Mouse (Mus musculus): Measurements from ENCODE around the gene Stat2. TPM values are rescaled to one million over a fixed set of nuclear protein-coding genes. Genes with fewer than 3 reads are reported as not detected.
"Not testable (repeated sequence)": the region's sequence is repeated elsewhere in the genome, so short reads cannot be mapped to it uniquely, and the experiment has no call there.

The Stat2 gene
- polyA plus RNA-seq, 1 experiment from 2014 or later, result 5.7 TPM

GRCm38 (mm10) chr10:128259946-128260345, 10.4 kb upstream of the Stat2 start:
- H3K4me3 ChIP-seq (replicated peaks), result no peak overlapping the region
- H3K4me1 ChIP-seq (replicated peaks), result peaks cover 4% of the 10 kb centered on the region; the same call in 1 of the 2 replicates
- DNase-seq (no peak), ATAC-seq (ENCODE audit: low read depth) (no peak)
- no peak overlapping the region for H3K27ac ChIP-seq
- WGBS (ENCODE audit: insufficient replicate concordance), result 59% methylated on average over 5 of the region's 5 CpGs
- H3K9ac ChIP-seq, result no peak overlapping the region
- H3K9me3 ChIP-seq (replicated peaks), result no peaks in the 10 kb centered on the region
- H3K4me2 ChIP-seq, result no peak overlapping the region
- no peaks in the 10 kb centered on the region for H3K36me3 ChIP-seq
- H3K27me3 ChIP-seq, result no peaks in the 10 kb centered on the region

- H3K4me2 ChIP-seq; H3K27me3 ChIP-seq; H3K27ac ChIP-seq; H3K9me3 ChIP-seq (replicated peaks); H3K4me3 ChIP-seq (replicated peaks); H3K36me3 ChIP-seq; DNase-seq; H3K4me1 ChIP-seq (replicated peaks); ATAC-seq (ENCODE audit: low read depth); H3K9ac ChIP-seq: not testable (repeated sequence)
- 79% methylated on average over 7 of the region's 7 CpGs for WGBS (ENCODE audit: insufficient replicate concordance)
Measured at GRCm38 (mm10) chr10:128260376-128260775, 10.0 kb upstream of the Stat2 start.

GRCm38 (mm10) chr10:128262300-128262699, 8.1 kb upstream of the Stat2 start:
- ATAC-seq (ENCODE audit: low read depth) (no peak), DNase-seq (no peak)
- Histone ChIP-seq H3K4me3 (replicated peaks) (no peak overlapping the region), H3K9me3 (replicated peaks) (no peaks in the 10 kb centered on the region), H3K27ac (no peak overlapping the region), H3K36me3 (no peaks in the 10 kb centered on the region), H3K27me3 (no peaks in the 10 kb centered on the region), H3K9ac (no peak overlapping the region), H3K4me1 (replicated peaks) (peaks cover 4% of the 10 kb centered on the region; the same call in 1 of the 2 replicates), H3K4me2 (no peak overlapping the region)
- WGBS (ENCODE audit: insufficient replicate concordance), result 75% methylated on average over 22 of the region's 22 CpGs

GRCm38 (mm10) chr10:128263393-128264310, 6.7 kb upstream of the Stat2 start:
- ATAC-seq (ENCODE audit: low read depth) (no peak), DNase-seq (no peak)
- no peak overlapping the region for H3K27ac ChIP-seq
- no peak overlapping the region for H3K9ac ChIP-seq
- no peaks in the 10 kb centered on the region for H3K27me3 ChIP-seq
- H3K4me3 ChIP-seq (replicated peaks), result no peak overlapping the region
- H3K36me3 ChIP-seq, result no peaks in the 10 kb centered on the region
- peaks cover 4% of the 10 kb centered on the region; the same call in 1 of the 2 replicates for H3K4me1 ChIP-seq (replicated peaks)
- H3K9me3 ChIP-seq (replicated peaks), result no peaks in the 10 kb centered on the region
- 65% methylated on average over 6 of the region's 6 CpGs for WGBS (ENCODE audit: insufficient replicate concordance)
- no peak overlapping the region for H3K4me2 ChIP-seq

- Histone ChIP-seq H3K36me3 (no peaks in the 10 kb centered on the region), H3K27me3 (no peaks in the 10 kb centered on the region), H3K9me3 (replicated peaks) (no peaks in the 10 kb centered on the region), H3K9ac (peak within 1 kb of the TSS; percentile 40), H3K4me1 (replicated peaks) (peaks cover 35% of the 10 kb centered on the region), H3K4me2 (peak within 1 kb of the TSS; percentile 85), H3K4me3 (replicated peaks) (peak within 1 kb of the TSS; percentile 86), H3K27ac (peak within 1 kb of the TSS; percentile 71)
- no peak; the same call in 1 of the 2 replicates for ATAC-seq (ENCODE audit: low read depth)
- DNase-seq, result no peak
- whole genome bisulfite sequencing (ENCODE audit: insufficient replicate concordance), result 77% methylated on average over 6 of the region's 6 CpGs
Measured at GRCm38 (mm10) chr10:128268371-128268770, 2.0 kb upstream of the Stat2 start, which contains the start of gene Apof. Apof (plus strand) TSS chr10:128268671.

GRCm38 (mm10) chr10:128269206-128269910, 1.0 kb upstream of the Stat2 start:
- H3K36me3 ChIP-seq, result no peaks in the 10 kb centered on the region
- no peaks in the 10 kb centered on the region for H3K27me3 ChIP-seq
- no peak for DNase-seq
- no peak for ATAC-seq (ENCODE audit: low read depth)
- H3K4me2 ChIP-seq, result peak overlapping the region; percentile 85
- WGBS (ENCODE audit: insufficient replicate concordance), result 81% methylated on average over 16 of the region's 16 CpGs
- H3K27ac ChIP-seq, result peak overlapping the region; percentile 61
- peaks cover 36% of the 10 kb centered on the region for H3K4me1 ChIP-seq (replicated peaks)
- peak overlapping the region; percentile 76 for H3K9ac ChIP-seq
- H3K9me3 ChIP-seq (replicated peaks), result no peaks in the 10 kb centered on the region
- H3K4me3 ChIP-seq (replicated peaks), result peak overlapping the region; percentile 86

GRCm38 (mm10) chr10:128270866-128271265, 507 bp downstream of the Stat2 start:
- ATAC-seq (ENCODE audit: low read depth) (no peak), DNase-seq (no peak)
- Histone ChIP-seq H3K4me1 (replicated peaks) (peaks cover 36% of the 10 kb centered on the region), H3K9me3 (replicated peaks) (no peaks in the 10 kb centered on the region), H3K27ac (peak overlapping the region; percentile 84), H3K4me3 (replicated peaks) (peak overlapping the region; percentile 86), H3K36me3 (no peaks in the 10 kb centered on the region), H3K9ac (peak overlapping the region; percentile 89), H3K4me2 (peak overlapping the region; percentile 85), H3K27me3 (no peaks in the 10 kb centered on the region)
- 34% methylated on average over 7 of the region's 7 CpGs for WGBS (ENCODE audit: insufficient replicate concordance)

- H3K4me2 ChIP-seq, result peak overlapping the region; percentile 85
- H3K27ac ChIP-seq, result no peak overlapping the region; the same call in 1 of the 2 replicates
- H3K36me3 ChIP-seq, result peaks cover 6% of the 10 kb centered on the region; the same call in 1 of the 2 replicates
- no peak overlapping the region for H3K9ac ChIP-seq
- H3K9me3 ChIP-seq (replicated peaks), result no peaks in the 10 kb centered on the region
- H3K4me1 ChIP-seq (replicated peaks), result peaks cover 36% of the 10 kb centered on the region
- ATAC-seq (ENCODE audit: low read depth) (no peak), DNase-seq (no peak)
- 68% methylated on average over 2 of the region's 2 CpGs for WGBS (ENCODE audit: insufficient replicate concordance)
- H3K4me3 ChIP-seq (replicated peaks), result peak overlapping the region; percentile 19; the same call in 1 of the 2 replicates
- H3K27me3 ChIP-seq, result no peaks in the 10 kb centered on the region
Measured at GRCm38 (mm10) chr10:128271883-128272282, 1.5 kb downstream of the Stat2 start.

GRCm38 (mm10) chr10:128272819-128273439, 2.6 kb downstream of the Stat2 start:
- H3K4me2 ChIP-seq; DNase-seq; H3K27ac ChIP-seq; H3K9me3 ChIP-seq (replicated peaks); H3K9ac ChIP-seq; ATAC-seq (ENCODE audit: low read depth); H3K4me3 ChIP-seq (replicated peaks); H3K27me3 ChIP-seq: not testable (repeated sequence)
- WGBS (ENCODE audit: insufficient replicate concordance), result 73% methylated on average over 4 of the region's 7 CpGs
- peaks cover 11% of the 10 kb centered on the region for H3K36me3 ChIP-seq
- peaks cover 36% of the 10 kb centered on the region for H3K4me1 ChIP-seq (replicated peaks)

- H3K36me3 ChIP-seq, result peaks cover 26% of the 10 kb centered on the region
- H3K4me2 ChIP-seq; H3K9ac ChIP-seq; ATAC-seq (ENCODE audit: low read depth); H3K9me3 ChIP-seq (replicated peaks); H3K27me3 ChIP-seq; H3K4me3 ChIP-seq (replicated peaks); DNase-seq; H3K27ac ChIP-seq: not testable (repeated sequence)
- WGBS (ENCODE audit: insufficient replicate concordance), result 85% methylated on average over 1 of the region's 1 CpGs
- peaks cover 24% of the 10 kb centered on the region for H3K4me1 ChIP-seq (replicated peaks)
Measured at GRCm38 (mm10) chr10:128275374-128275773, 5.0 kb downstream of the Stat2 start.

- Histone ChIP-seq H3K4me2 (no peak overlapping the region), H3K4me3 (replicated peaks) (no peak overlapping the region), H3K27me3 (no peaks in the 10 kb centered on the region), H3K9me3 (replicated peaks) (no peaks in the 10 kb centered on the region), H3K36me3 (peaks cover 48% of the 10 kb centered on the region), H3K9ac (no peak overlapping the region), H3K4me1 (replicated peaks) (0 out of 2 replicates have a peak, but pooled peaks cover 3% of the 10 kb centered on the region), H3K27ac (no peak overlapping the region)
- 82% methylated on average over 6 of the region's 6 CpGs for WGBS (ENCODE audit: insufficient replicate concordance)
- ATAC-seq (ENCODE audit: low read depth) (no peak), DNase-seq (no peak)
Measured at GRCm38 (mm10) chr10:128278158-128278557, 7.8 kb downstream of the Stat2 start.
